Mouse (Mus musculus): Measurements from ENCODE around the gene Fras1.

- TF ChIP-seq CTCF (IDR thresholded peaks at IDR 0.05) (no peak), EP300 (IDR thresholded peaks at IDR 0.05; ENCODE audit: insufficient read depth, low read depth, low read length) (no peak), POLR2A (IDR thresholded peaks at IDR 0.05; ENCODE audit: insufficient read depth, low read depth, low read length) (no peak)
These were observed 83.7 kb downstream of the Fras1 start for GRCm38 (mm10) chr5:96457436-96457958.

All from heart, adult 2 months (tissue).